Mouse (Mus musculus) frontal cortex, adult (tissue): ENCODE measurements around the gene Stt3b.
"Not testable (repeated sequence)": the region's sequence is repeated elsewhere in the genome, so short reads cannot be mapped to it uniquely, and the experiment has no call there.

Source experiments
- ATAC-seq: cut with Nextera tagmentation; 2 replicates; pipeline ENCODE4 v1.9.2; 2017; ENCODE audit warnings: mild to moderate bottlenecking, moderate library complexity, mixed read lengths; ENCODE audit not compliant: low TSS enrichment

The Stt3b gene

GRCm38 (mm10) chr9:115318621-115319375 is 8.6 kb upstream of the Stt3b start:
- ATAC-seq, result no peak

- no peak for ATAC-seq
These were observed 6.8 kb upstream of the Stt3b start for GRCm38 (mm10) chr9:115317049-115317448.

- ATAC-seq, result no peak
These were observed 4.3 kb upstream of the Stt3b start for GRCm38 (mm10) chr9:115314556-115314955.

- ATAC-seq, result no peak
These were observed 3.6 kb upstream of the Stt3b start for GRCm38 (mm10) chr9:115313830-115314229.

GRCm38 (mm10) chr9:115311223-115311520 is 951 bp upstream of the Stt3b start:
- ATAC-seq, result no peak

GRCm38 (mm10) chr9:115309977-115310345 is 260 bp downstream of the Stt3b start:
- ATAC-seq, result peak; percentile 50

- peak; percentile 15 for ATAC-seq
These were observed 745 bp downstream of the Stt3b start for GRCm38 (mm10) chr9:115309381-115309971.

GRCm38 (mm10) chr9:115308941-115309380 is 1.3 kb downstream of the Stt3b start:
- ATAC-seq, result peak; percentile 1; the same call in 1 of the 2 replicates

GRCm38 (mm10) chr9:115308401-115308800 is 1.8 kb downstream of the Stt3b start:
- ATAC-seq, result no peak

GRCm38 (mm10) chr9:115306202-115306601 is 4.0 kb downstream of the Stt3b start:
- no peak for ATAC-seq

GRCm38 (mm10) chr9:115304149-115304548 is 6.1 kb downstream of the Stt3b start:
- no peak for ATAC-seq

GRCm38 (mm10) chr9:115301593-115301992 is 8.6 kb downstream of the Stt3b start:
- no peak for ATAC-seq

- no peak for ATAC-seq
These were observed 9.1 kb downstream of the Stt3b start for GRCm38 (mm10) chr9:115301002-115301579.

GRCm38 (mm10) chr9:115296738-115297137 is 13.5 kb downstream of the Stt3b start:
- ATAC-seq, result no peak

GRCm38 (mm10) chr9:115293920-115294594 is 16.2 kb downstream of the Stt3b start:
- peak; percentile 67 for ATAC-seq

GRCm38 (mm10) chr9:115287774-115288434 is 22.3 kb downstream of the Stt3b start:
- ATAC-seq, result no peak

- ATAC-seq, result no peak
These were observed 25.8 kb downstream of the Stt3b start for GRCm38 (mm10) chr9:115284385-115284784.

- no peak for ATAC-seq
These were observed 26.8 kb downstream of the Stt3b start for GRCm38 (mm10) chr9:115283403-115283802.

GRCm38 (mm10) chr9:115278641-115279040 is 31.6 kb downstream of the Stt3b start:
- ATAC-seq, result no peak

GRCm38 (mm10) chr9:115274806-115275205 is 35.4 kb downstream of the Stt3b start:
- no peak for ATAC-seq

GRCm38 (mm10) chr9:115273095-115273649 is 37.0 kb downstream of the Stt3b start:
- ATAC-seq, result no peak

- not testable (repeated sequence) for ATAC-seq
These were observed 37.8 kb downstream of the Stt3b start for GRCm38 (mm10) chr9:115272451-115272850.
